Comparison of ENCODE assay signal across 8 mouse cellular contexts in genomic region chr4:152027524-152027923, GRCm38 (mm10). TPM values are rescaled to one million over a fixed set of nuclear protein-coding genes. Genes with fewer than 3 reads are reported as not detected.
DNase-seq lines count a peak whose midpoint lies in the region; ATAC-seq and TF ChIP-seq lines count a peak whose summit lies in the region.

Gene Zbtb48 (minus strand): TSS chr4:152027671.

- peak within 1 kb of the TSS; percentile 74 for H3K9ac ChIP-seq in embryonic facial prominence, embryonic 15.5 days
- peak within 1 kb of the TSS; percentile 76 for H3K9ac ChIP-seq in limb, embryonic 14.5 days (ENCODE audit: low read depth, low read length, severe bottlenecking)
- H3K9ac ChIP-seq in midbrain, postnatal 0 days (replicated peaks; ENCODE audit: low read length, poor library complexity, severe bottlenecking), result peak within 1 kb of the TSS; percentile 63

- H3K4me2 ChIP-seq in embryonic facial prominence, embryonic 15.5 days (replicated peaks), result peak within 1 kb of the TSS; percentile 92
- peak within 1 kb of the TSS; percentile 95 for H3K4me2 ChIP-seq in limb, embryonic 14.5 days (replicated peaks; ENCODE audit: low read depth, low read length, severe bottlenecking)
- H3K4me2 ChIP-seq in midbrain, postnatal 0 days (ENCODE audit: low read depth, low read length, poor library complexity, severe bottlenecking), result peak within 1 kb of the TSS; percentile 75

- H3K27me3 ChIP-seq in embryonic facial prominence, embryonic 15.5 days, result no peaks in the 10 kb centered on the region
- no peaks in the 10 kb centered on the region for H3K27me3 ChIP-seq in limb, embryonic 14.5 days (ENCODE audit: control insufficient read depth, insufficient read depth, low read length)
- no peaks in the 10 kb centered on the region for H3K27me3 ChIP-seq in midbrain, postnatal 0 days (ENCODE audit: insufficient read depth, low read length)

- H3K4me1 ChIP-seq in bone marrow, adult 2 months (ENCODE audit: control insufficient read depth, insufficient read depth, low read length), result peaks cover 2% of the 10 kb centered on the region
- peaks cover 61% of the 10 kb centered on the region for H3K4me1 ChIP-seq in embryonic facial prominence, embryonic 15.5 days
- peaks cover 26% of the 10 kb centered on the region for H3K4me1 ChIP-seq in limb, embryonic 14.5 days (ENCODE audit: control insufficient read depth, insufficient read depth, low read length)
- peaks cover 31% of the 10 kb centered on the region for H3K4me1 ChIP-seq in midbrain, postnatal 0 days (ENCODE audit: insufficient read depth, low read length)

- 0 out of 2 replicates have a peak, but pooled peaks have one; percentile 2 for TF ChIP-seq CTCF in bone marrow, adult 2 months (IDR thresholded peaks at IDR 0.05; ENCODE audit: control insufficient read depth, insufficient read depth, low read length)
- TF ChIP-seq CTCF in midbrain, postnatal 0 days (IDR thresholded peaks at IDR 0.05), result no peak

- peaks cover 23% of the 10 kb centered on the region for H3K36me3 ChIP-seq in embryonic facial prominence, embryonic 15.5 days
- H3K36me3 ChIP-seq in limb, embryonic 14.5 days (ENCODE audit: control insufficient read depth, insufficient read depth, low read length), result peaks cover 20% of the 10 kb centered on the region
- peaks cover 14% of the 10 kb centered on the region for H3K36me3 ChIP-seq in midbrain, postnatal 0 days (ENCODE audit: insufficient read depth, low read length)

- peak; percentile 96 for DNase-seq in 416B (ENCODE audit: low read depth)
- DNase-seq in heart, adult 8-10 months (ENCODE audit: low spot score), result peak; percentile 97
- DNase-seq in kidney, adult 9 months, result peak; percentile 98
- peak; percentile 98 for DNase-seq in limb, embryonic 14.5 days (ENCODE audit: low spot score)
- peak; percentile 98 for DNase-seq in midbrain, postnatal 0 days (ENCODE audit: low spot score)
- peak; percentile 86 to 92 for DNase-seq in spleen, postnatal 14 days (ENCODE audit: low spot score in 2 of 2)

- H3K4me3 ChIP-seq in bone marrow, adult 2 months (replicated peaks; ENCODE audit: control insufficient read depth, low read depth, low read length), result peak within 1 kb of the TSS; percentile 79
- peak within 1 kb of the TSS; percentile 86 for H3K4me3 ChIP-seq in embryonic facial prominence, embryonic 15.5 days (replicated peaks)
- peak within 1 kb of the TSS; percentile 73 for H3K4me3 ChIP-seq in limb, embryonic 14.5 days (replicated peaks; ENCODE audit: low read length)
- peak within 1 kb of the TSS; percentile 61 for H3K4me3 ChIP-seq in midbrain, postnatal 0 days (ENCODE audit: low read depth, low read length)

- TF ChIP-seq POLR2A in bone marrow, adult 2 months (IDR thresholded peaks at IDR 0.05; ENCODE audit: borderline replicate concordance, control insufficient read depth, low read depth, low read length), result peak; percentile 75; the same call in 1 of the 2 replicates
- TF ChIP-seq POLR2A in limb, embryonic 14.5 days (IDR thresholded peaks at IDR 0.05; ENCODE audit: borderline replicate concordance, extremely low read depth, insufficient read depth, insufficient read length), result peak; percentile 64; the same call in 1 of the 2 replicates

- H3K27ac ChIP-seq in bone marrow, adult 2 months (ENCODE audit: control insufficient read depth, insufficient read depth, low read depth, low read length, poor library complexity), result peak within 1 kb of the TSS; percentile 69
- 0 out of 2 replicates have a peak within 1 kb of the TSS, but pooled peaks have one; percentile 68 for H3K27ac ChIP-seq in embryonic facial prominence, embryonic 15.5 days (replicated peaks)
- peak within 1 kb of the TSS; percentile 52; the same call in 1 of the 2 replicates for H3K27ac ChIP-seq in limb, embryonic 14.5 days (replicated peaks; ENCODE audit: low read depth, low read length)
- peak within 1 kb of the TSS; percentile 69 for H3K27ac ChIP-seq in midbrain, postnatal 0 days (ENCODE audit: low read depth, low read length)

- no peaks in the 10 kb centered on the region for H3K9me3 ChIP-seq in embryonic facial prominence, embryonic 15.5 days (replicated peaks)
- H3K9me3 ChIP-seq in limb, embryonic 14.5 days (ENCODE audit: control insufficient read depth, low read length), result no peaks in the 10 kb centered on the region
- H3K9me3 ChIP-seq in midbrain, postnatal 0 days (ENCODE audit: low read length), result no peaks in the 10 kb centered on the region

- ATAC-seq in embryonic facial prominence, embryonic 15.5 days (ENCODE audit: insufficient number of reproducible peaks, low FRiP score, low TSS enrichment, low read depth), result peak; percentile 94
- peak; percentile 98 for ATAC-seq in limb, embryonic 14.5 days (ENCODE audit: low FRiP score, low read depth)
- peak; percentile 97 for ATAC-seq in midbrain, postnatal 0 days (ENCODE audit: low FRiP score)

- under 1% methylated on average over 34 of the region's 35 CpGs for WGBS in bone marrow, adult 2 months
- WGBS in embryonic facial prominence, embryonic 15.5 days, result under 1% methylated on average over 35 of the region's 35 CpGs
- under 1% methylated on average over 32 of the region's 35 CpGs for WGBS in limb, embryonic 14.5 days
- under 1% methylated on average over 35 of the region's 35 CpGs for WGBS in midbrain, postnatal 0 days

RNA-seq across cellular contexts. Expression of gene Zbtb48, which starts in this region (rescaled TPM):
- 7.7 and 21.0 TPM in 2 replicates for polyA plus RNA-seq in bone marrow, adult 2 months (2011; ENCODE audit: insufficient read depth, insufficient read length, low replicate concordance, missing spikeins)
- 20.6 TPM in 2 replicates for polyA plus RNA-seq in embryonic facial prominence, embryonic 15.5 days (2015; fragmentation: Nextera tagmentation; extraction: Ambion mirVana)
- 1 to 10 TPM; 3.8 to 5.7 (median 5.0) TPM for total RNA-seq in heart, adult 8-10 months (2022)
- 31.2 and 41.5 TPM in 2 replicates for polyA plus RNA-seq in limb, embryonic 14.5 days (2012; rRNA removed)
- polyA plus RNA-seq in limb, embryonic 14.5 days (2014; fragmentation: Nextera tagmentation; extraction: Ambion mirVana), result 25.4 and 27.4 TPM in 2 replicates
- total RNA-seq in midbrain, postnatal 0 days (2014; rRNA removed), result 7.8 and 8.9 TPM in 2 replicates
- 17.0 and 20.6 TPM in 2 replicates for polyA plus RNA-seq in midbrain, postnatal 0 days (2015; fragmentation: Nextera tagmentation; extraction: Ambion mirVana)

Comparison
In these comparisons a context has a peak if more than half of its experiments do, and no peak if none do; other contexts are left out.
1. Peak in every context shown above with its lines: DNase-seq, ATAC-seq, H3K4me3 ChIP-seq and H3K27ac ChIP-seq.